Mouse (Mus musculus) bone marrow macrophage, adult 2 months (primary cell): ENCODE measurements at regions not wholly inside any gene's neighbourhood (a gene's known extent, or its start where the extent isn't known, plus 50 kb on each side); places are given as distances from the start of the nearest gene placed in this dataset.

Experiments used
- CTCF ChIP-seq: IDR thresholded peaks from 2 replicates; pipeline ENCODE4 v1.5.1; 2012; ENCODE audit warnings: low read depth, mild to moderate bottlenecking, low read length, moderate library complexity
- POLR2A ChIP-seq: IDR thresholded peaks from 2 replicates; pipeline ENCODE4 v1.6.1; 2012; ENCODE audit warnings: mild to moderate bottlenecking, low read depth, low read length, borderline replicate concordance

DNA sequence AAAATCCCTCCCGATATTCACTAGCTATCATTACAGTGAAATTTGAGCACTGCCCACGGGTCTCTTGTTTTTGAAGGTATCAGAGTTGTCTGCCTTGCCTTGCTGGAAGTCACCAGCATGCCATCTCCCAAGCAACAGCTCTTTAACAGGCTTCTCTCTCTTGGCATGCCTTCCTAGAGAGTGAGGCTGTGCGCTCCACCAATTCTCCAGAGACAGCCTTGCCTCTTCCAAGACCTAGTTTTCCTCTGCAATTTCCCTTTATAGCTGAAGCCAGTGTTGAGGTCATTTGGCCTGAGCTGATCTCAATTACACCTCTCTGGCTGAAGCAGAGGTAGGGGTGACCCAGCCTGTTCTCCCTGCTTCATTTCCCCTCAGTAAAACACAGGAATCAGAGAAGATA is 477.3 kb upstream of the Arid1b start:
- TF ChIP-seq POLR2A: no peak
- no peak for TF ChIP-seq CTCF
